Mouse (Mus musculus) heart, embryonic 16.5 days (tissue): Measurements from ENCODE around the gene Col25a1. TPM values are rescaled to one million over a fixed set of nuclear protein-coding genes. Genes with fewer than 3 reads are reported as not detected.

Source experiments
- ATAC-seq: fragments of 200-750 bp; cut with Nextera tagmentation; replicated peaks from 2 replicates; pipeline ENCODE4 v1.8.0; 2017; ENCODE audit warnings: moderate number of reproducible peaks; ENCODE audit not compliant: insufficient read depth, low FRiP score; ENCODE audit errors: extremely low read depth
- H3K27ac ChIP-seq: fragments of 300-500 bp; sonication (generic); 2 replicates; pipeline ENCODE4 v1.5.1; 2014; ENCODE audit warnings: mild to moderate bottlenecking, low read length, control low read depth, moderate library complexity
- H3K27me3 ChIP-seq: fragments of 300-500 bp; sonication (generic); 2 replicates; pipeline ENCODE4 v1.6.1; 2014; ENCODE audit warnings: low read length, mixed read lengths; ENCODE audit not compliant: control insufficient read depth, insufficient read depth
- H3K36me3 ChIP-seq: fragments of 300-500 bp; sonication (generic); 2 replicates; pipeline ENCODE4 v1.6.1; 2014; ENCODE audit not compliant: control insufficient read depth, insufficient read depth
- H3K4me1 ChIP-seq: fragments of 300-500 bp; sonication (generic); 2 replicates; pipeline ENCODE4 v1.6.1; 2014; ENCODE audit warnings: low read length, mixed read lengths; ENCODE audit not compliant: control insufficient read depth, insufficient read depth
- H3K4me2 ChIP-seq: fragments of 300-500 bp; sonication (generic); 2 replicates; pipeline ENCODE4 v1.6.1; 2014; ENCODE audit warnings: low read depth, mild to moderate bottlenecking, control low read depth, low read length
- H3K4me3 ChIP-seq: fragments of 300-500 bp; sonication (generic); 2 replicates; pipeline ENCODE4 v1.5.1; 2014; ENCODE audit warnings: mild to moderate bottlenecking, control low read depth, low read length
- H3K9ac ChIP-seq: fragments of 300-500 bp; sonication (generic); 2 replicates; pipeline ENCODE4 v1.6.1; 2014; ENCODE audit warnings: low read length, control low read depth
- H3K9me3 ChIP-seq: fragments of 300-500 bp; sonication (generic); replicated peaks from 2 replicates; pipeline ENCODE4 v1.6.1; 2016; ENCODE audit warnings: low read length; ENCODE audit not compliant: control insufficient read depth
- WGBS: fragments of 180-500 bp; shearing (Covaris S2); extraction: QIAGEN DNeasy Blood & Tissue Kit; methylation state at CpG from one replicate; pipeline ENCODE4 v1.1.7; 2014; 5-methylcytosine and 5-hydroxymethylcytosine counted together
- polyA plus RNA-seq: library from polyadenylated mRNA; unstranded; fragments of >200 nt; fragmentation: Nextera tagmentation; extraction: Ambion mirVana; gene quantifications from 2 replicates; pipeline ENCODE4 v1.2.1, GENCODE M21; 2015

The Col25a1 gene
- polyA plus RNA-seq, 1 experiment from 2014 or later, result 1.2 TPM

GRCm38 (mm10) chr3:130278298-130279050 is 147.2 kb downstream of the Col25a1 start:
- H3K4me2 ChIP-seq, result no peak overlapping the region
- no peaks in the 10 kb centered on the region for H3K27me3 ChIP-seq
- no peak overlapping the region for H3K9ac ChIP-seq
- peaks cover 2% of the 10 kb centered on the region; the same call in 1 of the 2 replicates for H3K4me1 ChIP-seq
- no peak overlapping the region for H3K27ac ChIP-seq
- H3K9me3 ChIP-seq, result no peaks in the 10 kb centered on the region
- no peak for ATAC-seq
- H3K36me3 ChIP-seq, result no peaks in the 10 kb centered on the region
- WGBS, result 76% methylated on average over 10 of the region's 10 CpGs
- no peak overlapping the region for H3K4me3 ChIP-seq

- WGBS, result 56% methylated on average over 11 of the region's 11 CpGs
- Histone ChIP-seq H3K27me3 (no peaks in the 10 kb centered on the region), H3K9me3 (no peaks in the 10 kb centered on the region)
Measured at GRCm38 (mm10) chr3:130283011-130283760, 151.9 kb downstream of the Col25a1 start.

GRCm38 (mm10) chr3:130288102-130288501 is 156.8 kb downstream of the Col25a1 start:
- H3K27me3 ChIP-seq, result no peaks in the 10 kb centered on the region
- no peaks in the 10 kb centered on the region for H3K9me3 ChIP-seq
- no peak for ATAC-seq
- H3K4me3 ChIP-seq, result no peak overlapping the region
- H3K9ac ChIP-seq, result no peak overlapping the region
- WGBS, result 70% methylated on average over 2 of the region's 2 CpGs
- no peaks in the 10 kb centered on the region for H3K36me3 ChIP-seq
- H3K27ac ChIP-seq, result no peak overlapping the region
- H3K4me1 ChIP-seq, result no peaks in the 10 kb centered on the region; the same call in 1 of the 2 replicates
- no peak overlapping the region for H3K4me2 ChIP-seq

More at GRCm38 (mm10) chr3:130283011-130283760, 151.9 kb downstream of the Col25a1 start:
- ATAC-seq, result no peak
- Histone ChIP-seq H3K36me3 (no peaks in the 10 kb centered on the region), H3K4me2 (no peak overlapping the region), H3K9ac (no peak overlapping the region), H3K4me1 (peaks cover 2% of the 10 kb centered on the region; the same call in 1 of the 2 replicates), H3K27ac (no peak overlapping the region), H3K4me3 (no peak overlapping the region)

GRCm38 (mm10) chr3:130288756-130289155 is 157.5 kb downstream of the Col25a1 start:
- H3K9ac ChIP-seq, result no peak overlapping the region
- WGBS, result 82% methylated on average over 4 of the region's 4 CpGs
- H3K4me1 ChIP-seq, result no peaks in the 10 kb centered on the region
- no peaks in the 10 kb centered on the region for H3K36me3 ChIP-seq
- no peak overlapping the region for H3K27ac ChIP-seq
- H3K27me3 ChIP-seq, result no peaks in the 10 kb centered on the region
- H3K9me3 ChIP-seq, result no peaks in the 10 kb centered on the region
- no peak for ATAC-seq
- H3K4me3 ChIP-seq, result no peak overlapping the region
- H3K4me2 ChIP-seq, result no peak overlapping the region

- no peaks in the 10 kb centered on the region for H3K36me3 ChIP-seq
- H3K27ac ChIP-seq, result no peak overlapping the region
- 86% methylated on average over 3 of the region's 3 CpGs for WGBS
- H3K4me1 ChIP-seq, result no peaks in the 10 kb centered on the region
- no peak overlapping the region for H3K9ac ChIP-seq
- H3K4me3 ChIP-seq, result no peak overlapping the region
- ATAC-seq, result no peak
- H3K4me2 ChIP-seq, result no peak overlapping the region
- H3K27me3 ChIP-seq, result no peaks in the 10 kb centered on the region
- H3K9me3 ChIP-seq, result no peaks in the 10 kb centered on the region
Measured at GRCm38 (mm10) chr3:130289220-130289619, 157.9 kb downstream of the Col25a1 start.

GRCm38 (mm10) chr3:130290175-130290574 is 158.9 kb downstream of the Col25a1 start:
- H3K4me3 ChIP-seq, result no peak overlapping the region
- ATAC-seq, result no peak
- WGBS, result 55% methylated on average over 6 of the region's 6 CpGs
- H3K9ac ChIP-seq, result no peak overlapping the region
- no peak overlapping the region for H3K4me2 ChIP-seq
- H3K36me3 ChIP-seq, result no peaks in the 10 kb centered on the region
- H3K27me3 ChIP-seq, result no peaks in the 10 kb centered on the region
- H3K9me3 ChIP-seq, result no peaks in the 10 kb centered on the region
- no peaks in the 10 kb centered on the region for H3K4me1 ChIP-seq
- no peak overlapping the region for H3K27ac ChIP-seq

- H3K9ac ChIP-seq, result no peak overlapping the region
- no peaks in the 10 kb centered on the region for H3K4me1 ChIP-seq
- no peaks in the 10 kb centered on the region for H3K36me3 ChIP-seq
- no peak overlapping the region for H3K4me2 ChIP-seq
- no peaks in the 10 kb centered on the region for H3K27me3 ChIP-seq
- no peak overlapping the region for H3K4me3 ChIP-seq
- no peak for ATAC-seq
- WGBS, result 73% methylated on average over 5 of the region's 5 CpGs
- no peak overlapping the region for H3K27ac ChIP-seq
- no peaks in the 10 kb centered on the region for H3K9me3 ChIP-seq
Measured at GRCm38 (mm10) chr3:130290672-130291071, 159.4 kb downstream of the Col25a1 start.

- Histone ChIP-seq H3K27ac (no peak overlapping the region), H3K27me3 (no peaks in the 10 kb centered on the region), H3K9ac (no peak overlapping the region), H3K36me3 (no peaks in the 10 kb centered on the region), H3K4me1 (no peaks in the 10 kb centered on the region), H3K4me2 (no peak overlapping the region), H3K9me3 (no peaks in the 10 kb centered on the region), H3K4me3 (no peak overlapping the region)
- WGBS, result 87% methylated on average over 5 of the region's 5 CpGs
- no peak for ATAC-seq
Measured at GRCm38 (mm10) chr3:130291926-130292325, 160.6 kb downstream of the Col25a1 start.

- Histone ChIP-seq H3K9ac (no peak overlapping the region), H3K27ac (no peak overlapping the region), H3K27me3 (no peaks in the 10 kb centered on the region), H3K4me2 (no peak overlapping the region), H3K4me3 (no peak overlapping the region), H3K36me3 (no peaks in the 10 kb centered on the region), H3K9me3 (no peaks in the 10 kb centered on the region), H3K4me1 (no peaks in the 10 kb centered on the region; the same call in 1 of the 2 replicates)
- 72% methylated on average over 3 of the region's 3 CpGs for WGBS
- ATAC-seq, result no peak
Measured at GRCm38 (mm10) chr3:130300530-130300929, 169.2 kb downstream of the Col25a1 start.
